Mouse (Mus musculus) liver, embryonic 14.5 days (tissue): Measurements from ENCODE around the gene Arhgef40. TPM values are rescaled to one million over a fixed set of nuclear protein-coding genes. Genes with fewer than 3 reads are reported as not detected.
A peak's percentile ranks its signal among the peaks of the same experiment; 100 is the strongest.
"Not testable (repeated sequence)": the region's sequence is repeated elsewhere in the genome, so short reads cannot be mapped to it uniquely, and the experiment has no call there.

ENCODE experiments used
- ATAC-seq: fragments of 200-750 bp; cut with Nextera tagmentation; 2 replicates; pipeline ENCODE4 v1.8.0; 2017; ENCODE audit warnings: moderate number of reproducible peaks, mild to moderate bottlenecking, moderate library complexity; ENCODE audit not compliant: insufficient read depth
- DNase-seq, 3 experiments: peaks; one replicate each; pipeline ENCODE4 v3.0.0-alpha.2; 2012 to 2013; ENCODE audit warnings: low read depth in 3 of 3, low spot score in 3 of 3
- H3K27ac ChIP-seq: fragments of 300-500 bp; sonication (generic); 2 replicates; pipeline ENCODE4 v1.5.1; 2014; ENCODE audit warnings: moderate library complexity, mild to moderate bottlenecking, control low read depth, inconsistent platforms
- H3K27me3 ChIP-seq: fragments of 300-500 bp; sonication (generic); 2 replicates; pipeline ENCODE4 v1.6.1; 2014; ENCODE audit warnings: mild to moderate bottlenecking, low read length, moderate library complexity; ENCODE audit not compliant: control insufficient read depth, insufficient read depth
- H3K36me3 ChIP-seq: fragments of 300-500 bp; sonication (generic); replicated peaks from 2 replicates; pipeline ENCODE4 v1.6.1; 2014; ENCODE audit warnings: low read depth; ENCODE audit not compliant: control insufficient read depth, insufficient read depth
- H3K4me1 ChIP-seq, 2 experiments: fragments of 200-500 bp in 1 of 2; fragments of 300-500 bp in 1 of 2; sonication (generic) in 1 of 2; replicated peaks; 2 replicates each; pipeline ENCODE4 v1.6.1; 2012 to 2014; ENCODE audit warnings: antibody characterized with exemption in 1 of 2, inconsistent platforms in 1 of 2, low read length in 1 of 2; ENCODE audit not compliant: control insufficient read depth in 2 of 2, insufficient read depth in 2 of 2
- H3K4me2 ChIP-seq: fragments of 300-500 bp; sonication (generic); 2 replicates; pipeline ENCODE4 v1.6.1; 2014; ENCODE audit warnings: low read depth, mild to moderate bottlenecking, control low read depth, moderate library complexity
- H3K4me3 ChIP-seq, 2 experiments: fragments of 200-500 bp in 1 of 2; fragments of 300-500 bp in 1 of 2; sonication (generic) in 1 of 2; 2 replicates each; pipeline ENCODE4 v1.5.1; 2012 to 2014; ENCODE audit warnings: low read depth in 2 of 2, low read length in 2 of 2, mild to moderate bottlenecking in 2 of 2, control low read depth in 1 of 2, inconsistent platforms in 1 of 2, moderate library complexity in 1 of 2; ENCODE audit not compliant: insufficient read depth in 1 of 2
- H3K9ac ChIP-seq: fragments of 300-500 bp; sonication (generic); replicated peaks from 2 replicates; pipeline ENCODE4 v1.6.1; 2014; ENCODE audit warnings: mild to moderate bottlenecking, control low read depth, moderate library complexity
- H3K9me3 ChIP-seq: fragments of 300-500 bp; sonication (generic); 2 replicates; pipeline ENCODE4 v1.6.1; 2016; ENCODE audit warnings: low read length, mixed read lengths; ENCODE audit not compliant: control insufficient read depth
- CTCF ChIP-seq: IDR thresholded peaks from 2 replicates; pipeline ENCODE4 v1.5.1; 2016; ENCODE audit warnings: antibody characterized with exemption, low read depth, control low read depth
- EP300 ChIP-seq: IDR thresholded peaks from 2 replicates; pipeline ENCODE4 v1.6.1; 2016; ENCODE audit warnings: antibody characterized with exemption, low read depth
- WGBS: fragments of 180-500 bp; shearing (Covaris S2); extraction: QIAGEN DNeasy Blood & Tissue Kit; methylation state at CpG from one replicate; pipeline ENCODE4 v1.1.7; 2014; ENCODE audit not compliant: insufficient replicate concordance; 5-methylcytosine and 5-hydroxymethylcytosine counted together
- polyA plus RNA-seq, 2 experiments: library from polyadenylated mRNA; depleted of rRNA in 1 of 2; stranded (reverse) in 1 of 2; unstranded in 1 of 2; fragments of >200 nt; fragmentation: Nextera tagmentation in 1 of 2; extraction: Ambion mirVana in 1 of 2; gene quantifications; 2 replicates each; pipeline versions ENCODE4 v1.2.1 to v1.2.3; 2012 to 2014

Gene Arhgef40
- polyA plus RNA-seq, 2 experiments = 9.4 to 15.3 TPM

GRCm38 (mm10) chr14:52022709-52023459, 38.4 kb downstream of the Arhgef40 start:
- DNase-seq (peak; percentile 71 to 81 (median 73)), ATAC-seq (peak; percentile 15; the same call in 1 of the 2 replicates)
- Histone ChIP-seq H3K9me3 (no peaks in the 10 kb centered on the region), H3K9ac (peak overlapping the region; percentile 59), H3K4me2 (peak overlapping the region; percentile 83), H3K27ac (peak overlapping the region; percentile 93), H3K4me3 (peak overlapping the region; percentile 40 to 51), H3K36me3 (no peaks in the 10 kb centered on the region), H3K4me1 (peaks cover 49 to 55% of the 10 kb centered on the region in 2 experiments), H3K27me3 (no peaks in the 10 kb centered on the region)
- WGBS = 6% methylated on average over 23 of the region's 23 CpGs
- no peak for TF ChIP-seq EP300
- TF ChIP-seq CTCF = peak; percentile 82

GRCm38 (mm10) chr14:52024133-52024532, 39.6 kb downstream of the Arhgef40 start:
- DNase-seq (peak in 2 of 3 experiments; percentile 53 to 67), ATAC-seq (no peak)
- 27% methylated on average over 2 of the region's 2 CpGs for WGBS
- H3K4me2 ChIP-seq = peak overlapping the region; percentile 83
- peaks cover 43 to 45% of the 10 kb centered on the region in 2 experiments for H3K4me1 ChIP-seq
- H3K27me3 ChIP-seq = no peaks in the 10 kb centered on the region
- TF ChIP-seq CTCF = no peak
- no peak; the same call in 1 of the 2 replicates for TF ChIP-seq EP300
- peak overlapping the region; percentile 59 for H3K9ac ChIP-seq
- H3K36me3 ChIP-seq = no peaks in the 10 kb centered on the region
- peak overlapping the region; percentile 93 for H3K27ac ChIP-seq
- no peaks in the 10 kb centered on the region for H3K9me3 ChIP-seq
- H3K4me3 ChIP-seq = no peak overlapping the region; a peak in 1 of 4 replicates

GRCm38 (mm10) chr14:52026342-52026741, 41.8 kb downstream of the Arhgef40 start:
- no peaks in the 10 kb centered on the region for H3K9me3 ChIP-seq
- no peaks in the 10 kb centered on the region for H3K27me3 ChIP-seq
- 73% methylated on average over 4 of the region's 4 CpGs for WGBS
- TF ChIP-seq EP300 (no peak), CTCF (no peak)
- no peak overlapping the region for H3K4me3 ChIP-seq
- no peak overlapping the region for H3K4me2 ChIP-seq
- H3K36me3 ChIP-seq = no peaks in the 10 kb centered on the region
- peaks cover 36% of the 10 kb centered on the region in 2 experiments for H3K4me1 ChIP-seq
- no peak overlapping the region for H3K27ac ChIP-seq
- H3K9ac ChIP-seq = no peak overlapping the region
- ATAC-seq (no peak), DNase-seq (no peak)

DNA sequence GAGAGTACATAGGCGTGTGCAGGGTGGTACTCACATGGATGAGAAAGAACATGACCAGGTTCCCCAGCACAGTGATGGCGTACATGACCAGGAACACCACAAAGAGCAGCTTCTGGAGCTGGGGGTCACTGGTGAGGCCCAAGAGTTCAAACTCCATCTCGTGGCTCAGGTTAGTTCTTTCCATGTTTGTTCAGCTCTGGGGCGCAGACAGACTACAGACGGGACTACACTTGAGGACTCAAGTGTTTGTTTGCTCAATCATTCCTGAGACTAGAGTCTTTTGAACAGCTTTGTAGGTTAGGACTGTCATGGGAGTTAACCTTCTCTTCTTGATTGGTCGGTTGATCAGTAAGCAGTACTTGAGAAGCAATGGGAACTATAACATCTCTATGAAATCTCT, 51.4 kb downstream of the Arhgef40 start:
- H3K4me3 ChIP-seq = no peak overlapping the region
- DNase-seq (no peak), ATAC-seq (no peak)
- no peaks in the 10 kb centered on the region for H3K36me3 ChIP-seq
- no peak overlapping the region for H3K9ac ChIP-seq
- peaks cover 0 to 7% of the 10 kb centered on the region in 2 experiments; a peak in 2 of 4 replicates for H3K4me1 ChIP-seq
- no peak overlapping the region for H3K27ac ChIP-seq
- H3K9me3 ChIP-seq = no peaks in the 10 kb centered on the region
- H3K4me2 ChIP-seq = no peak overlapping the region
- 66% methylated on average over 6 of the region's 6 CpGs for WGBS
- no peak for TF ChIP-seq CTCF
- TF ChIP-seq EP300 = no peak
- no peaks in the 10 kb centered on the region for H3K27me3 ChIP-seq

DNA sequence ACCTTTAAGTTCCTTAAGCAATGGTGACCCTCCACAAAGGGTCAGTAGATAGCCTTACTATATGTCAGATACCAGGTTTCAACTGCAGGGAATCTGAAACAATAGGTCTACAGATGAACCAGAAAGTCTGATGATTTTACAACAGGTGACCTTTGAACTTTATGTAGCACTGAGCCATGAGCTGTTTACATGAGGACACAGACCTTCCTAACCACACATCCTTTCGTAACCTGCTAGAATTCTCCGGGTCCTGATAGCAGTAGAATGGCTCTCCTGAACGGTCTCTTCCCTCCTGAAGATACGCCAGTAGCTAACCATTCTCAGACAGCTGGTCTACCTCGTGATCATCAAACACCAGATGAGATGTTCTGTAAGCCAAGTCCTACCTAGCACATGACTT, 54.8 kb downstream of the Arhgef40 start:
- ATAC-seq (no peak), DNase-seq (no peak)
- TF ChIP-seq EP300 = no peak
- Histone ChIP-seq H3K9ac (no peak overlapping the region), H3K27ac (no peak overlapping the region), H3K9me3 (no peaks in the 10 kb centered on the region), H3K4me2 (no peak overlapping the region), H3K4me1 (peaks cover 0 to 7% of the 10 kb centered on the region in 2 experiments; a peak in 2 of 4 replicates), H3K4me3 (no peak overlapping the region), H3K36me3 (no peaks in the 10 kb centered on the region), H3K27me3 (no peaks in the 10 kb centered on the region)
- 53% methylated on average over 5 of the region's 5 CpGs for WGBS

GRCm38 (mm10) chr14:52042359-52042758, 57.8 kb downstream of the Arhgef40 start, which contains the start of gene Olfr221:
Gene Olfr221, minus strand, starts transcription at chr14:52042459.
- H3K4me1 ChIP-seq, H3K27ac ChIP-seq, DNase-seq, H3K4me3 ChIP-seq, H3K9me3 ChIP-seq, H3K27me3 ChIP-seq, H3K4me2 ChIP-seq, ATAC-seq, H3K9ac ChIP-seq, H3K36me3 ChIP-seq: not testable (repeated sequence)
- 11% methylated on average over 3 of the region's 3 CpGs for WGBS
